Mouse (Mus musculus): Measurements from ENCODE around the gene Gm45618.
"Not testable (repeated sequence)": the region's sequence is repeated elsewhere in the genome, so short reads cannot be mapped to it uniquely, and the experiment has no call there.

Gene Gm45618

GRCm38 (mm10) chr7:142120629-142121028, at the start of gene Gm45618:
TSS of gene Gm45618 (minus strand) at chr7:142120729.
- not testable (repeated sequence) for DNase-seq (ENCODE audit: low spot score)

DNA sequence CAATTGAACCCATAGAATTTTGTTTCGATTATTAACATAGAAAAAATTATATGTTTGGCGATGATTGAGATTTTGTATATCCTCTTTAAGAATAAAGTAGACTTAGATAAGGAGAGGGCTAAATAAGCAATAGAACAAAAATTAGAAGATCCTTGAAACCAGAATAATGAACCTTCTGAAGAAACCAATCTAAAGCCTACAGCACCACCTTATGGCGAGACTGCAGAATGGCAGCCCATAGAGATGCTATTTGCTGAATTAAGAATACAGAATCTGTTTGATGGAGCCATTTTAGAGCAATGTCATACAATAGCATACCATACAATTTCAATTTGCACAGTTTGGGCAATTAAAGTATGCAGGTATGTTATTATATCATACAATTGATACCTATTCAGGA, 49.3 kb upstream of the Gm45618 start:
- DNase-seq (ENCODE audit: low spot score), result peak; percentile 58

- DNase-seq (ENCODE audit: low spot score), result not testable (repeated sequence)
Measured at GRCm38 (mm10) chr7:142165639-142166038, 45.1 kb upstream of the Gm45618 start, which contains the start of gene Gm4553. TSS of gene Gm4553 (minus strand) at chr7:142165739.

DNA sequence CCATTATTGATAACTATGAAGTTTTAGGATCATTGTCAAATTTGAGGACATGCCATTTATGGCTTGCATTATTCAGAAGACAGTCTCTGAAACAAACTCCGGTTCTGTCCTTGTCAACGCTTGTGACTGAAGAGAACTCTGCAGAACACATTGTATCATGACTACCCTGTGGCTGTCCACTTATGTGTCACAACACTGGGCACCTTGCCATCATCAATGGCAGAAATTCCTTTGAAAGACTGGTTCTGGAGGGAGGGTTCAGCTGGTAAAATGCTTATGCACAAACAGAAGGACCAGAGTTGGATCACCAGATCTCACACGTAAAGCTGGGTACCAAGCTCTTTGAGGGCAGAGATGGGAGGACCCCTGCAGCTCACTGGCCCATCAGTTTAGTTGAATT, 38.8 kb upstream of the Gm45618 start:
- DNase-seq (ENCODE audit: low spot score), result no peak

GRCm38 (mm10) chr7:142157013-142157412, 36.5 kb upstream of the Gm45618 start, which contains the start of gene Gm29735:
TSS of gene Gm29735 (minus strand) at chr7:142157113.
- DNase-seq (ENCODE audit: low spot score), result not testable (repeated sequence)

DNA sequence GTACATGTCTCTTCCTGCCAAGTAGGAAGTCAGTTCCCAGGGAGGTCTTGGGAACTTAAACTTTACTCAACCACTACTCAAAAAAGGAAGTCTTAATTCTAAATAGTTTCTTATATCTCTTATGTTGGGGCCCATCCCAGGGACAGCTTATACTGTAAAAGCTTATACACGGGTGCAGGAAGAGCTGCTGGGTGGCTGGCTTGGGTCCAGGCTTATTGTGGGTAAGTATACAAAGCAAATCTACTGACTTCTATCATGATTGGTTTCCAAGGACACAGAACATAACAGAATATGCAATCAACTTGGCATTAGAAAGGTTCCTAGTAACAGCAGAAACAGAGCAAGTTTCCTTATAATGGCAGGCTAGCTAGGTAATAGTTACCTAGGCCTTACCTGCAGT, 34.8 kb upstream of the Gm45618 start:
- no peak for DNase-seq (ENCODE audit: low spot score)

DNA sequence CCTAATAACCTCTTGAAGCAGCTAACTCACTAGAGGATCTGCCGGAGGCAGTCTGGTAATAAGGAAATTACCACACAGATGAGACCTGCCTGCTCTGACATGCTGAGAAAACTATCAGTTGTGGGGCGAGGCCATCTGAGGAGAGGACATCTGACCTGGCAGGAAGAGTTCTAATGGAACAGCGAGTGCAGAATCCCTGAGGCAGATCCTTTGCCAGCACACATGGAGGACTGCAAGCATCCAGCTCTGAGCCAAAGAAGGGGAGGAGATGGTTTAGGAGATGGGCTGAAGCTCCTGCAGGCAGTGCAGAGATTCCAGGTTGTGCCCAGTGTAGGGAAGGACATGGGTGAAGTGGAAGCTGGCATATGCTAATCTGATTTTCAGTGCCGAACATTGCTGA, 31.7 kb upstream of the Gm45618 start:
- no peak for DNase-seq (ENCODE audit: low spot score)

DNA sequence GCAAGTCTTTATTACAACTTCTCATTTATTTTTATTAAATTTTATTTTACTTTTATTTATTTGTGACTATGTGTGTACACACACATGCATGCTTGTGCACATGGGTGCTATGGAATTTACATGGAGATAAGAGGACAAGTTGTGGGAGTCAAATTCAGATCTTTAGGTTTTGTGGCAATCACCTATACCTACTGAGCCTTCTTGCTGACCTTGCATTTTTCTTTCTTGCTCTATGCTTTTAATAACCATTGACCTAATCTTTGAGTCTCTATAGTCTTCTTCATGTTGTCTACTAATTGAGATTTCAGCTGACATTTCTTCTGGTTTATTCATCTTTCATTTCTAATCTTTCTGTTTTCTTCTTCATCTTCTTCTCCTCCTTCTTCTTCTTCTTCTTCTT, 28.1 kb upstream of the Gm45618 start:
- DNase-seq (ENCODE audit: low spot score), result no peak

- DNase-seq (ENCODE audit: low spot score), result peak; percentile 59
Measured at GRCm38 (mm10) chr7:142146033-142146432, 25.5 kb upstream of the Gm45618 start.

- no peak for DNase-seq (ENCODE audit: low spot score)
Measured at GRCm38 (mm10) chr7:142145413-142145940, 24.9 kb upstream of the Gm45618 start.

DNA sequence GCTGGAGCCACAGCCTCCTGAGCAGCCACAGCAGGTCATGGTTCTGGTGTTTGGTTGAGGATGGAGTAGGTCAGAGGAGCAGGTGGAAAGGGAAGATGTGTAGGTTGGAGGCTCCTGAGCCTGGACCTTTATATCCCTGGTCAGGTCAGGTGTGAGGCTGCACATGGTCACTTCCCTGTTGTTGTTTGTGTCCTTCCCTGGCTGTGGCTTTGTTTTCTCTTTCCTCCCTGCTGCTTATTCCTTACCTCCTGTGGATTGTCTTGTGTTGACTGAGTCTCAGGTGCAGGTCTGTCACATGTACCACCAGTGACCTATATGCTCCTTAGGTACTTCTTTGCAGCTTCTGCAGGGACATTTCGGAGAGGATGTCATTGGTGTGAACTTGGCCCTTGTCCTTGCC, 24.0 kb upstream of the Gm45618 start, which contains the start of gene Gm45337:
TSS of gene Gm45337 (minus strand) at position 101 of the 400 bp plus-strand sequence.
- DNase-seq (ENCODE audit: low spot score), result no peak

DNA sequence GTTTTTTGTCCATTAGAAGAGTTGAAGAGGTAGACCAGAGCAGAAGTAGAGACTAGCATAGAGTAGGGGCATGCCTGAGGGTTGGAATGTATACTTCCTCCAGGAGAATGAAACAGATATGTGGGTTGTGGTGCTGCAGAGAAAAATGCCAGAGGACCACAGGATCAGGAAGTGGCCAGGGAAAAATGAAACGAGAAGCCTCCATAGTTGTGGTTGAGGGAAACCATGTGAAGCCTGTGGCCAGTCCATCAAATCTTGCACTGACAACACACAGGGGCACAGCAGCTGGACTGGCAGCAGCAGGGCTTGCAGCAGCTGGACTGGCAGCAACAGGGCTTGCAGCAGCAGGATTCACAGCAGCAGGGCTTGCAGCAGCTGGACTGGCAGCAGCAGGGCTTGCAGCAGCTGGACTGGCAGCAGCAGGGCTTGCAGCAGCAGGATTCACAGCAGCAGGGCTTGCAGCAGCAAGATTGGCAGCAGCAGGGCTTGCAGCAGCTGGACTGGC, 23.0 kb upstream of the Gm45618 start:
- not testable (repeated sequence) for DNase-seq (ENCODE audit: low spot score)

GRCm38 (mm10) chr7:142140696-142141095, 20.2 kb upstream of the Gm45618 start:
- peak; percentile 16 for DNase-seq (ENCODE audit: low spot score)

DNA sequence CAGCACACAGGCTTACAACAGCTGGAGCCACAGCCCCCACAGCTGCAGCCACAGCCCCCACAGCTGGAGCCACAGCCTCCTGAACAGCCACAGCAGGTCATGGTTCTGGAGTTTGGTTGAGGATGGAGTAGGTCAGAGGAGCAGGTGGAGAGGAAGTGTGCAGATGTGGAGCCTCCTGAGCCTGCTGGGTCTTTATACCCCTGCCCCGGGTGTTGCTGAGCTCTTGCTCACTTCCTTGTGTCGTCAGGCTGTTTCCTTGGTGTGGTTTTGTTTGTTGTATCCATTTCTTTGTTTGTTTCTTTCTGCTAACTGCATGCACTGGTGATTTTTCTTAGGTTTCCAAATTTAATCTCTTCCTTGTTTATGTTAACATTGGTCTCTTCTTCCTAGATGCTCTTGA, 15.4 kb upstream of the Gm45618 start, which contains the start of gene Gm39115:
TSS of gene Gm39115 (minus strand) at position 101 of the 400 bp plus-strand sequence.
- DNase-seq (ENCODE audit: low spot score), result not testable (repeated sequence)

- peak; percentile 45 for DNase-seq (ENCODE audit: low spot score)
Measured at GRCm38 (mm10) chr7:142134206-142134995, 13.9 kb upstream of the Gm45618 start.

GRCm38 (mm10) chr7:142128843-142129242, 8.3 kb upstream of the Gm45618 start:
- DNase-seq (ENCODE audit: low spot score), result no peak

DNA sequence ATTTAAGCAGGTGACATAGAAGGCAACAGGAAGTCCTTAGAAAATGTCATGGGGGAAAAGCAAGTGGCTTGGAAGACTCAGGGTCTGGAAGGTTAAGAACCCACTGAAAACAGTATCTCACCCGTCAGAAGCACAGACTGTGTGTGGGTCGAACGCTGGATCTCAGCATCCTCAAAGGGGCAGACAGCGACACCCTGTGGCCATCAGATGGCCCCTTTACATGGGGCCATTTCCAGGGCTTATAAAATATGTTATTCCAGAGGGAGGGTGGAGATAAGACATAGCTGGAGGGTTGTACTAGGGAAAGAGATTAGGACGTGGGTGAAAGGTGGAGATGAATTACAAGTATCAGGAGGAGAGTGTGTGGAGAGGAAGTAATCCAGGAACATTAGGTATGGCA, 897 bp downstream of the Gm45618 start:
- no peak for DNase-seq (ENCODE audit: low spot score)

DNA sequence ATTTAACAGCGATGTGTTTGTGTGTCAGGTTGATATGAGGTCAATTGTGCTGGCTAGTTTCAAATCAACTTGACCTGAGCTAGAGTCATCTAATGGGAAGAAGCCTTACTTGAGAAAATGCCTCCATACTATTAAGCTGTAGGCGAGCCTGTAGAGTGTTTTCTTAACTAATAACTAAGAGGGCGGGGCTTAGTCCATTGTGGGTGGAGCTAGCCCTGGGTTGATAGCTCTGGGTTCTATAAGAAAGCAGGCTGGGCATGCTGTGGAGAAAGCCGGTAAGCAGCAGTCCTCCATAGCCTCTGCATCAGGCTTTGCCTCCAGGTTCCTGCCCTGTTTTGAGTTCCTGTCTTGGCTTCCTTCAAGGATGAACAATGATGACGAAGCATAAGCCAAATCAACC, 15.8 kb downstream of the Gm45618 start:
- no peak for DNase-seq (ENCODE audit: low spot score)

DNA sequence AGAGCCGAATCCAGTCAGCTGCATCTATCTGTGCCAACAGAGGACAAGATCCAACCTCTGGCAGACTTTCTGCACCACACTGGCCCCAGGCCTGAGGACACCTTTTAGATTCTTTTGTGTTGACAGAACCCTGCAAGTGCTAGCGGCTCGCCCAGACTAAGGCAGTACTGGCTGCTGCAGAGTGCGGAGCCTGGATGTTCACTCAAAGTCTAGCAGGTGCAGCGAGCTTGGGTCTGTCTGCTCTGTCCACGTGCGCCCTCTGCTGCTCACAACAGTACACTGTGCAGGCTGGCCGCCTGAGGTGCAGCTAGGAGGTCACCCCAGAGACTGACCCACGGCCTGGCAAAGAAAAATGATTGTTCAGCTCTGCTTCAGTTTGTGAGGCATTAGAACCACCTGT, 22.8 kb downstream of the Gm45618 start:
- DNase-seq (ENCODE audit: low spot score), result peak; percentile 87

DNA sequence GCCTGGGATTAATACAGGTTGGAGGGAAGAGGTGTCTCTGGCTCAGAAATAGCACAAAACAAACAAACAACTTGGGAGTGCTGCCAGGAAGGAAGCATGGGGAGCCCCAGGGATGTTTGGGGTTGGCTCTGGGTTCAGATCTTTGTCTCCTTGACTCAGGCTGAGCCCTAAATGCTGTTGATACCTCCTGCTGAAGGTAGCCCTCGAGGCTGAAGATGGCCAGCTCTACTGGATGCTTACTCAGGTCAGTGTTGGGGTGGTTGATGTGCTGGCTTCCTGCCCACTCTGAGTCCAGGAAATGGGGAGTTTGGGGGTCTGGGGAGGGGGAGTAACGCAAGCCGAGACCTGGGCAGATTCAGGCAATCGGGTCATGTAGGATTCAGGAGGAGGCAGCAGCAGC, 23.8 kb downstream of the Gm45618 start:
- DNase-seq (ENCODE audit: low spot score), result no peak

- DNase-seq (ENCODE audit: low spot score), result peak; percentile 95
Measured at GRCm38 (mm10) chr7:142095183-142095931, 25.2 kb downstream of the Gm45618 start, which contains the start of gene Dusp8. TSS of gene Dusp8 (minus strand) at chr7:142095843.
